Mouse (Mus musculus): Measurements from ENCODE around the gene Pomgnt2. TPM values are rescaled to one million over a fixed set of nuclear protein-coding genes. Genes with fewer than 3 reads are reported as not detected.

Gene Pomgnt2
- total and polyA plus RNA-seq, 2 experiments: 1.7 to 5.3 TPM

DNA sequence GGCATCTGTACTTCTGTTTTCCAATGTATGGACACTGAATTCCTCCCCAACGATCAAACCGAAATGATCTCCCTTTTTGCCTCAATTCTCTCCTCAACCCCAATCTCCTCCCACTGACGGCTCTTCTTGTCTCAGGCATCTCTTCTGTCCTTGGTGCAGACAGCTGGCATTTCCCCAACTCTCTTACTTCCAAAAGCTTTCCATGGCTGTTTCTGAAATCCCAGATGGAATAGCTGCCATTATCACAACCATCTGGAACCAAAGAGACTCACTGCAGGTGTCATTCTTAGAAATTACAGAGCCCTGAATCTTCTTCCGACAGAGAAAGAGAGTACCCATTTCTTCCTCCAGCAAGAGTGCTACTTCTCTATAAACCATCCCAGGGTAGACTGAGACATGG is 62.1 kb downstream of the Pomgnt2 start:
- DNase-seq (ENCODE audit: extremely low read depth, low read depth, low spot score): no peak
- WGBS: 87% methylated on average over 4 of the region's 4 CpGs

More for the DNA sequence above, 62.1 kb downstream of the Pomgnt2 start:
- H3K27ac ChIP-seq (replicated peaks; ENCODE audit: insufficient read depth, low read depth, low read length): no peak overlapping the region
- TF ChIP-seq POLR2A (IDR thresholded peaks at IDR 0.05; ENCODE audit: extremely low read depth, insufficient read depth, low read length): no peak
- no peak for TF ChIP-seq CTCF (IDR thresholded peaks at IDR 0.05; ENCODE audit: low read depth, low read length)
- no peaks in the 10 kb centered on the region; the same call in 1 of the 2 replicates for H3K36me3 ChIP-seq (ENCODE audit: control insufficient read depth, insufficient read depth, low read length)
- no peak overlapping the region for H3K4me3 ChIP-seq (ENCODE audit: insufficient read depth, low read depth, low read length)
- no peaks in the 10 kb centered on the region for H3K27me3 ChIP-seq (ENCODE audit: control insufficient read depth, insufficient read depth, low read length)
- H3K4me1 ChIP-seq (ENCODE audit: control insufficient read depth, insufficient read depth, low read length): no peaks in the 10 kb centered on the region
- H3K79me2 ChIP-seq (ENCODE audit: control insufficient read depth, insufficient read depth, low read length): no peaks in the 10 kb centered on the region
- no peak overlapping the region for H3K9ac ChIP-seq (ENCODE audit: low read depth, low read length)

Other genes with a start within 250 kb of the Pomgnt2 start
- 0.27 and 0.37 TPM in 2 replicates for gene Zfp651, start 237.8 kb downstream of the Pomgnt2 start, total RNA-seq (2014; rRNA removed)
- 0.62 and 1.2 TPM in 2 replicates for gene Zfp651, start 237.8 kb downstream of the Pomgnt2 start, polyA plus RNA-seq (2012; rRNA removed)
- 0.18 TPM in 1 of 2 replicates, not detected in the other for gene Klhl40, start 219.5 kb downstream of the Pomgnt2 start, total RNA-seq (2014; rRNA removed)
- gene Klhl40, start 219.5 kb downstream of the Pomgnt2 start, polyA plus RNA-seq (2012; rRNA removed): not detected in 2 replicates
- gene Hhatl, start 204.6 kb downstream of the Pomgnt2 start, total RNA-seq (2014; rRNA removed): 0.07 TPM in 1 of 2 replicates, not detected in the other
- not detected in 2 replicates for gene Hhatl, start 204.6 kb downstream of the Pomgnt2 start, polyA plus RNA-seq (2012; rRNA removed)
- gene Ccdc13, start 157.6 kb downstream of the Pomgnt2 start, total RNA-seq (2014; rRNA removed): not detected in 2 replicates
- not detected in 2 replicates for gene Ccdc13, start 157.6 kb downstream of the Pomgnt2 start, polyA plus RNA-seq (2012; rRNA removed)
- 45.6 and 65.6 TPM in 2 replicates for gene Higd1a, start 138.7 kb downstream of the Pomgnt2 start, total RNA-seq (2014; rRNA removed)
- gene Higd1a, start 138.7 kb downstream of the Pomgnt2 start, polyA plus RNA-seq (2012; rRNA removed): 14.7 and 20.2 TPM in 2 replicates
- gene Ackr2, start 98.8 kb downstream of the Pomgnt2 start, total RNA-seq (2014; rRNA removed): 1.6 and 2.3 TPM in 2 replicates
- gene Ackr2, start 98.8 kb downstream of the Pomgnt2 start, polyA plus RNA-seq (2012; rRNA removed): 1.4 and 2.4 TPM in 2 replicates
- 86.4 and 128 TPM in 2 replicates for gene Cyp8b1, start 80.8 kb downstream of the Pomgnt2 start, total RNA-seq (2014; rRNA removed)
- 292 and 305 TPM in 2 replicates for gene Cyp8b1, start 80.8 kb downstream of the Pomgnt2 start, polyA plus RNA-seq (2012; rRNA removed)
- 0.74 and 4.0 TPM in 2 replicates for gene Fam198a, start 46.1 kb downstream of the Pomgnt2 start, total RNA-seq (2014; rRNA removed)
- 2.3 and 4.4 TPM in 2 replicates for gene Fam198a, start 46.1 kb downstream of the Pomgnt2 start, polyA plus RNA-seq (2012; rRNA removed)
- gene Snrk, start 120.2 kb upstream of the Pomgnt2 start, total RNA-seq (2014; rRNA removed): 67.4 and 78.9 TPM in 2 replicates
- gene Snrk, start 120.2 kb upstream of the Pomgnt2 start, polyA plus RNA-seq (2012; rRNA removed): 34.3 and 36.4 TPM in 2 replicates